Mouse (Mus musculus) cortical plate, adult 2 months (tissue): ENCODE measurements around the gene Zfp296.

Experiments used
- CTCF ChIP-seq: fragments of 200-500 bp; IDR thresholded peaks from 2 replicates; pipeline ENCODE4 v1.5.1; 2011; ENCODE audit warnings: mild to moderate bottlenecking, control low read depth, low read length; ENCODE audit not compliant: insufficient read depth; ENCODE audit errors: extremely low read depth
- POLR2A ChIP-seq: fragments of 200-500 bp; IDR thresholded peaks from 2 replicates; pipeline ENCODE4 v1.6.1; 2011; ENCODE audit warnings: mild to moderate bottlenecking, low read length, control low read depth; ENCODE audit not compliant: insufficient read depth; ENCODE audit errors: extremely low read depth

DNA sequence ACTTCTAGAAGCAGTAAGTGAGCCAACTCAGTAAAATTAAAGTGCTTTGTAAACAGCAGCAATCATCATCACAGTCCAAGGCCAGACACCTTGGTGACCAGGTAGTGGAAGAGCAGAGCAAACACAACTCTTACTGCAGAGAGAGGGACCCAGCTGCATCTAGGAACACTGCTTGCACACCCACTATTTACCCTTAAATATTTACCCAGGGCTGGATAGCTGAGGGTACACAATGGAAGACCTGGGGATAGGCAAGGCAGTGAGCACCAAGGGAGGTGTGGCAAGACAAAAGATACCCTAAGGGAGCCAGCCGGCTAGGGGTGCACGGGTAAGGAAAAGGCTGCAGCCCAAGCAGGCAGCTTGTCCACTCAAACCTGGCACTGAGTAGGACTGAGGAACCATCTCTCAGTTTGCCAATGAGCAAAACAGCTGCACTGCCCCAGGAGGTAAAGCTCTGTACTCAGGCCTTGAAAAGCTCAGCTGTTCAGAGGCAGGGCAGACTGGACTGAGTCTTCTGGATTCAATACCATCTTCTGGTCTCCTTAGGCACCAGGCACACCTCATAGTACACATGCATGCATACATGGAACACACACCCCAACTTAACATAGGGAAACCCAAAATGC, 29.6 kb upstream of the Zfp296 start:
- TF ChIP-seq CTCF (no peak), POLR2A (no peak)
